Mouse (Mus musculus) lung, postnatal 4 days (tissue): ENCODE data around the gene Ttf2.

ENCODE experiments used
- DNase-seq, 2 experiments: peaks; one replicate each; pipeline ENCODE4 v3.0.0; 2021

Gene Ttf2

DNA sequence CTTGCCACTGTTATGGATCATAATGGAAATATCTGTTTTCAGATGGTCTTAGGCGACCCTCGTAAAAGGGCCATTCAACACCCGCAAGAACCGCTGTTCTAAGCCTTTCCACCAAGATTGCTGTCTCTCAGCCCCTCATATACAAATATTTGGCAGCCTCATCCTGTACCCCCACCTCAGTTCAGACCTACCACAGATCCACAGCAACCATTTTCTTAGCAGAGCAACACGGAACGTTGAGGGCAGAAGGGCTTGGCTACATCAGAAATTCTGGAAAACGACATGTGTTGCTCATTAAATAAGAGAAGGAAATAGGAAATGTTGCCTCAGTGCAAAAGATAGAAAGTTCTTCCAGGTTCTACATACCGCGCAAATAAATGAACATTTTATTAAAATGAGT is 58.4 kb downstream of the Ttf2 start:
- DNase-seq, result no peak

DNA sequence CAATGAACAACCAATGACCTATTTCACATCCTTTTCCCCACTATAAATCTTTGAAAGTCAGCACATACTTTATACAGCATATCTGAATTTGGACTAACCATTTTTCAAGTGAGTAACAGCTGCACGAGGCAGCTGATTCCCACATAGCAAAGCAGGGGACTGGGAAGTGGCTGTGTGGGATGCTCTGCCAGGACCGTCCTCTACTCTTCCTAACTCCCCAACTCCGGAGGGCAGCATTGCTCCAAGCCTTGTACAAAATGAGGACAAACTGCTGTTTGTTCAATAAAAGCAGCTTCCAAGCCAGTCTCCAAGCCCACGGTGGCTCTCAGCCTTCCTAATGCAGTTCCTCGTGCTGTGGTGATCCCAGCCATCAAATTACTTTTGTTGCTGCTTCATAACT is 58.8 kb downstream of the Ttf2 start:
- DNase-seq, result no peak

DNA sequence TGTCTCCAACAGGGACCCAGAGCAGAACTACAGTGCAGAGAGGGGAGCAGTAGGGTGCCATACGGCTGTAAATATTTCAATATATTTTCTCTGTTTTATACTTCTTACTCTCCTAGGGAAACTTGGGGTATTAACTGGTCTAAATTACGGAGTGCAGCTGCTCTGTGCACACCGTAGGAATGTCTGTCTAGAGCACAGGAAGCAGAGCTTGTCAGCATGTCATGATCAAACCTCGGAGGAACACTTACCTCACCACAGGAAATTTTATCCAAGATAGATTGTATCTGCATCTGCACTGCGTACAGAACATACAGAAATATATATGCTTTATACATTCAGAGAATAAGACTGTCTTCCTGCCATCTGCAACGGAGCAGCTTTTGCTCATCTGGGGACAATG is 60.9 kb downstream of the Ttf2 start:
- no peak for DNase-seq

DNA sequence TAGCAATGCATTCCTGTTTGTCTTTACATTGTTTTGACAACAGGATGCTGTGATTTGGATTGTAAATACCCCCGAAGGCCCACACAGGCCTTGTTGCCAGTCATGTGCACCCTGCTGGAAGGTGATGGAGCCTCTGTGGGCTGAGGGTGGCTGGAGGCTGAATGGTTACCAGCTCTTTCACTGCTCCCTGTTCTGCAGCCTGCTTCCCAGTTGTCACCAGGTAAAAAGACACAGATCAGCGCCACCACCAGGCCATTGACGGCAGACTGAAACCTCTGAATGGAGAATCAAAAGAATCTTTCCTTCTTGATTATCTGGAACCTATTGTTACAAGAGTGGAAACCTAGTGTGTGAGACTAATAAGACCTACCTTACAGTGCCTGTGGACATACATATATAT is 62.5 kb downstream of the Ttf2 start:
- DNase-seq, result peak in 1 of 2 experiments; percentile 23

DNA sequence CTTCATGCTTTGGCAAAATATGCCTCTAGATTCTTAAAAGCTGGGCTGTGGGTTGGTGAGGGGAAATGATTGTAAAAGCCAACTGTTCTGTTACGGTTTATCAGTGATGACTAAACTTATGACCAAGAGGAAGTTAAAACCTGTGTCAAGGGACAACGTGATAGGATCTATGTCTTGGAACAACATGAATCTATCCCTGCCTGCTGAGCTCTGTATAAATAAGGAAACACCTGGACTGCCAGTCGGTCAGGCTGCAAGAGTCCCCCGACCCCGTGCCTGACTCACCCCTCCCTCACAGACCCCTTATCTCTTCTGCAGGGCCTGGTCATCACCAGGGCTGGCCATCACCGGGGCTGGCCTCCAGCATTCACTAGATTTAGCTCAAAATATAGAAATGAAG is 63.3 kb downstream of the Ttf2 start:
- DNase-seq, result no peak

DNA sequence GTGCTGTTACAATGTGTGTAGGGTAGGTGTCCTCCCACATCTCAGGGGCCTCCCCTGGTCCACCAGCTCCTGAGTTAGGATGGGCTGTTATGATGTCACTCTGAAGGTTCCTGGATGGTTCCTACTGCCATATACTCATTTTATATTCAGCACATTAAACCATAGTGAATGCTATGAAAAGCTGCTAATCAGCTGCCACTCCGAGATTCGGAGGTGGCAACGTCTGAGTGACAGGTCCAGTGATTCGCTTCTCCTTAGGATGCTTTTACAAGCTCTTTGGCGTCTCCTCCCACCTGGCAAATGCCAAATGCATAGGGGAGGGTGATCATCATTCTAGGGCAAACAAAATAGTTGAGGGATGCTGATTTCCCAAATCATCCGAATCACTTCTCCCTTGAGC is 74.0 kb downstream of the Ttf2 start:
- no peak for DNase-seq

DNA sequence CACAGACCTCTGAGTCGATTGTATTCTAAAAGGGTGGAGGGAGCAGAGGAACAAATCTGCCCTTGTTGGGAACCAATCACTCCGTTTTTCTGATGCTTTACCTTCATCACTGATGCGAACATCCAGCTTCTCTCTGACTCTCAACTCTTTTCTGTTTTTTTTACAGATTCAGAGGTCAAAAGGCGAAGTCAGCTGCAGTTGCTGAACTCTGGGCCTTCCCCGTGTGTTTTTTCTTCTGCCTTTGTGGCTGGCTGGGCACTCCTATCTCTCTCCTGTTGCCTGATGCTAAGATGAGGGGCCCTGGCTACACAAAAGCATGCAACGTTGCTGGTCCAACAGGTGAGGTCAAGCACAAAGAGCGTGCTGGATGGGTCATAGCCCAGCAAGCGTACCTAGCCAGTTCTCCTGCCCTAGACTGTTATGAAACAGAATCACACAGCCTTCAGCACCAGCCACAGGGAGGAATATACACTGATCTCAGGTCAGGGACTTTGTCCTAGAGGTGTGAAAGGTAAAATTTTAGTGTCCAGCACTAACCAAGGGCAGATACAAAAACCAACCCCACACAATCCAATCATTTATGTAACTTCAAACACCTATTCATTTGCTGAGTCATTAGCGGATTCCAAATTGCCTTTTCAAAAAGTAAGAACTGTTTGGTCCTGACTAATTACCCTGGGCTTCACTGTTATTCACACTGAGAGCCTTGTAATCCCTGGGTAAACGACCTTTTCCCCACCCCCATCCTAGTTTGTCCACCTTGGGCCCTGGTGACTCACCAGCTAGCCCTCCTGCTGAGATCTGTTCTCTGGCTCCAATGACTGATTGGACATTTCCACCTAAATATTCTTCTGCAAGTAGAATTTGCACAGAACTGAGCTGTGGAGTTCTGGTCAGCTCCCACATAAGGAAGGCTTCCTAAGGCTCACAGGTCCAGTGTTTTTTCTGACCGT is 76.8 kb downstream of the Ttf2 start:
- no peak for DNase-seq

DNA sequence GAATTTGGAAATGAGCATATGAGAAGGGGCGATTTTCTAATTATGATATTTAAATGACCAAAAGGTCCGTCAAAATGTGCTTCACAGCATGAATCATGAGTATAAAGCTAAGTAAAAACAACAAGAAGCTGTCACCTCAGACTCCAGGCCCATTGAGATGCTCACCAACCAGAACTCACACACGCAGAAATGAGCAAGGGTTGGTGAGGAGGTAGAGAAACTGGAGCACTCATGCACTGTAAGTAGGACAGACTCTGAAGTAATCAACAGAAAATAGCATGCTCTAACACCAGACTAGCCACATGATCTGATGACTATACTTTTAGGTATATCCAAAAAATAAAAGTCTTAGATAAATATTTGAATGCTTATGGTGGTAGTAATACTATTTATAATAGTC is 79.1 kb downstream of the Ttf2 start:
- DNase-seq, result no peak

DNA sequence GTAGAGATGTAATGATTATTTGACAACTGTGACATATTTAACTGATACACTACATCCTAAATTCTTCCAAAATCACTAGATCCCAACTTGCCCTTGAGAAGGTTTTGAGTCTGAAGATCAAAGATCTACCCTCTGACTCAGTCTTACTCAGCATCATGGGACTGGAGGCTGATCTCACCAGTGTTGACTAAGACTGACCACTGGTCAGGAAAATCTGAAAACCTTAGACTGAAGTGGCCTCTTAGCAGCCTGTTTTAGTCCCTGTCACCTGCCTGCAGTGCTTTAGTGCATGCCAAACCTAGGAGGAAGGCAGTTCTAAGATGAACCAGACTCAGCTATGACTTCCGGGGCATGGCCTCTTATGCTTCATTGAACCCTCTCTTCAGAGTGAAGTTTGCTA is 80.2 kb downstream of the Ttf2 start:
- no peak for DNase-seq
